Mouse (Mus musculus) liver, embryonic 14.5 days (tissue): Measurements from ENCODE around the gene Gpr84.

Experiments
- CTCF ChIP-seq: IDR thresholded peaks from 2 replicates; pipeline ENCODE4 v1.5.1; 2016; ENCODE audit warnings: antibody characterized with exemption, low read depth, control low read depth
- EP300 ChIP-seq: IDR thresholded peaks from 2 replicates; pipeline ENCODE4 v1.6.1; 2016; ENCODE audit warnings: antibody characterized with exemption, low read depth

GRCm38 (mm10) chr15:103317731-103318130 is 7.3 kb upstream of the Gpr84 start:
- TF ChIP-seq CTCF (no peak), EP300 (no peak)
